Mouse (Mus musculus) frontal cortex, adult 2 months (tissue): ENCODE measurements around the gene Odf3. TPM values are rescaled to one million over a fixed set of nuclear protein-coding genes. Genes with fewer than 3 reads are reported as not detected.
A peak's percentile ranks its signal among the peaks of the same experiment; 100 is the strongest.
"Not testable (repeated sequence)": the region's sequence is repeated elsewhere in the genome, so short reads cannot be mapped to it uniquely, and the experiment has no call there.

Experiments
- DNase-seq, 2 experiments: peaks; one replicate each; pipeline ENCODE4 v3.0.0; 2022; ENCODE audit warnings: low spot score in 1 of 2; ENCODE audit errors: extremely low spot score in 1 of 2
- polyA plus RNA-seq: library from polyadenylated mRNA; depleted of rRNA; stranded (reverse); fragments of >200 nt; gene quantifications from 2 replicates; pipeline ENCODE4 v1.2.3, GENCODE M21; 2012; rRNA removed

Odf3 gene
- polyA plus RNA-seq, 1 experiment, result 0.26 TPM

GRCm38 (mm10) chr7:140877364-140877763 lies 29.8 kb downstream of the Odf3 start:
- no peak for DNase-seq

GRCm38 (mm10) chr7:140879355-140879754 lies 31.8 kb downstream of the Odf3 start:
- no peak for DNase-seq

GRCm38 (mm10) chr7:140880419-140880818 lies 32.8 kb downstream of the Odf3 start:
- no peak for DNase-seq

- DNase-seq, result peak in 1 of 2 experiments; percentile 22
These were observed 33.4 kb downstream of the Odf3 start for GRCm38 (mm10) chr7:140880865-140881515.

GRCm38 (mm10) chr7:140881696-140882468 lies 34.3 kb downstream of the Odf3 start, which contains the start of the genes Psmd13 and Sirt3:
Gene Psmd13 (plus strand): TSS chr7:140881968.
Gene Sirt3 (minus strand): TSS chr7:140882309.
- DNase-seq, result peak; percentile 91 to 96

- DNase-seq, result no peak
These were observed 34.8 kb downstream of the Odf3 start for GRCm38 (mm10) chr7:140882469-140882803.

- DNase-seq, result not testable (repeated sequence)
These were observed 43.0 kb downstream of the Odf3 start for GRCm38 (mm10) chr7:140890636-140891035.

GRCm38 (mm10) chr7:140894031-140894430 lies 46.4 kb downstream of the Odf3 start:
- no peak for DNase-seq

- DNase-seq, result no peak
These were observed 47.0 kb downstream of the Odf3 start for GRCm38 (mm10) chr7:140894611-140895010.

GRCm38 (mm10) chr7:140897863-140898262 lies 50.3 kb downstream of the Odf3 start:
- DNase-seq, result no peak

GRCm38 (mm10) chr7:140899121-140899520 lies 51.5 kb downstream of the Odf3 start:
- DNase-seq, result no peak

GRCm38 (mm10) chr7:140900220-140900619 lies 52.6 kb downstream of the Odf3 start, which contains the start of gene Cox8b:
Gene Cox8b (minus strand): TSS chr7:140900446.
- DNase-seq, result no peak

Other genes starting within 250 kb of the Odf3 start
- 0.02 TPM in 1 of 2 replicates, not detected in the other for gene Olfr46, start 246.5 kb upstream of the Odf3 start, polyA plus RNA-seq
- 0.10 and 0.11 TPM in 2 replicates for gene Olfr61, start 218.8 kb upstream of the Odf3 start, polyA plus RNA-seq
- 0.19 TPM in 1 of 2 replicates, not detected in the other for gene Olfr53, start 201.4 kb upstream of the Odf3 start, polyA plus RNA-seq
- gene Olfr539, start 187.9 kb upstream of the Odf3 start, polyA plus RNA-seq, result 0.04 and 0.21 TPM in 2 replicates
- 0.06 TPM in 1 of 2 replicates, not detected in the other for gene Olfr45, start 165.9 kb upstream of the Odf3 start, polyA plus RNA-seq
- 0.08 TPM in 1 of 2 replicates, not detected in the other for gene Olfr541, start 150.5 kb upstream of the Odf3 start, polyA plus RNA-seq
- gene Cyp2e1, start 84.1 kb upstream of the Odf3 start, polyA plus RNA-seq, result 0.32 and 0.95 TPM in 2 replicates
- 0.50 and 0.66 TPM in 2 replicates for gene Syce1, start 60.0 kb upstream of the Odf3 start, polyA plus RNA-seq
- gene Zfp941, start 25.6 kb upstream of the Odf3 start, polyA plus RNA-seq, result 18.5 and 22.4 TPM in 2 replicates
- gene Urah, start 12.8 kb upstream of the Odf3 start, polyA plus RNA-seq, result 0.78 and 1.4 TPM in 2 replicates
- 1.4 and 6.3 TPM in 2 replicates for gene Scgb1c1, start 2.3 kb upstream of the Odf3 start, polyA plus RNA-seq
- 0.13 and 0.16 TPM in 2 replicates for gene Gm45785, start 8.5 kb downstream of the Odf3 start, polyA plus RNA-seq
- gene Ric8a, start 9.2 kb downstream of the Odf3 start, polyA plus RNA-seq, result 68.7 and 84.4 TPM in 2 replicates
- gene Bet1l, start 9.8 kb downstream of the Odf3 start, polyA plus RNA-seq, result 31.9 and 32.3 TPM in 2 replicates
- 92.8 and 99.7 TPM in 2 replicates for gene Psmd13, start 34.2 kb downstream of the Odf3 start, polyA plus RNA-seq
- 116 and 137 TPM in 2 replicates for gene Sirt3, start 34.5 kb downstream of the Odf3 start, polyA plus RNA-seq
- 0.57 and 0.76 TPM in 2 replicates for gene Cox8b, start 52.6 kb downstream of the Odf3 start, polyA plus RNA-seq
- 0.17 and 0.18 TPM in 2 replicates for gene Nlrp6, start 73.1 kb downstream of the Odf3 start, polyA plus RNA-seq
- 6.9 and 7.1 TPM in 2 replicates for gene Pgghg, start 93.6 kb downstream of the Odf3 start, polyA plus RNA-seq
- gene Ifitm5, start 102.5 kb downstream of the Odf3 start, polyA plus RNA-seq, result 0.15 TPM in 1 of 2 replicates, not detected in the other
- not detected in 2 replicates for gene Gm45717, start 108.1 kb downstream of the Odf3 start, polyA plus RNA-seq
- 46.6 and 48.9 TPM in 2 replicates for gene Ifitm2, start 108.2 kb downstream of the Odf3 start, polyA plus RNA-seq
- gene Ifitm1, start 119.4 kb downstream of the Odf3 start, polyA plus RNA-seq, result 28.8 and 33.2 TPM in 2 replicates
- gene Ifitm3, start 163.0 kb downstream of the Odf3 start, polyA plus RNA-seq, result 72.6 and 82.1 TPM in 2 replicates
- gene Ifitm6, start 170.1 kb downstream of the Odf3 start, polyA plus RNA-seq, result 0.86 and 1.0 TPM in 2 replicates
- not detected in 2 replicates for gene Gm17387, start 181.3 kb downstream of the Odf3 start, polyA plus RNA-seq
- gene B4galnt4, start 213.3 kb downstream of the Odf3 start, polyA plus RNA-seq, result 99.1 and 103 TPM in 2 replicates
- 0.11 and 0.22 TPM in 2 replicates for gene Pkp3, start 230.4 kb downstream of the Odf3 start, polyA plus RNA-seq